Mouse (Mus musculus) testis, adult 2 months (tissue): ENCODE measurements around the gene Tfap2a.

Experiments used
- CTCF ChIP-seq: fragments of 200-500 bp; IDR thresholded peaks from 2 replicates; pipeline ENCODE4 v1.5.1; 2012; ENCODE audit warnings: low read depth, mild to moderate bottlenecking, inconsistent platforms, low read length, moderate library complexity; ENCODE audit not compliant: control insufficient read depth, insufficient read depth, insufficient replicate concordance
- POLR2A ChIP-seq: fragments of 200-500 bp; IDR thresholded peaks from 2 replicates; pipeline ENCODE4 v1.6.1; 2012; ENCODE audit warnings: low read depth, mild to moderate bottlenecking, inconsistent platforms, low read length, moderate library complexity; ENCODE audit not compliant: control insufficient read depth

- TF ChIP-seq CTCF (no peak), POLR2A (no peak)
These were observed 1.9 kb downstream of the Tfap2a start for GRCm38 (mm10) chr13:40736107-40736780.
